Mouse (Mus musculus) hindbrain, embryonic 16.5 days (tissue): Measurements from ENCODE around the gene Gm44805. TPM values are rescaled to one million over a fixed set of nuclear protein-coding genes. Genes with fewer than 3 reads are reported as not detected.

Experiments used
- ATAC-seq: fragments of 200-750 bp; cut with Nextera tagmentation; 2 replicates; pipeline ENCODE4 v1.8.0; 2017; ENCODE audit warnings: moderate TSS enrichment, moderate library complexity
- H3K27ac ChIP-seq: fragments of 300-500 bp; sonication (generic); 2 replicates; pipeline ENCODE4 v1.5.1; 2014; ENCODE audit warnings: low read depth, mild to moderate bottlenecking, control low read depth, low read length, moderate library complexity
- H3K27me3 ChIP-seq: fragments of 300-500 bp; sonication (generic); replicated peaks from 2 replicates; pipeline ENCODE4 v1.6.1; 2014; ENCODE audit warnings: low read length; ENCODE audit not compliant: control insufficient read depth, insufficient read depth
- H3K36me3 ChIP-seq: fragments of 300-500 bp; sonication (generic); 2 replicates; pipeline ENCODE4 v1.6.1; 2014; ENCODE audit warnings: mild to moderate bottlenecking, low read length, moderate library complexity, mixed read lengths; ENCODE audit not compliant: control insufficient read depth, insufficient read depth
- H3K4me1 ChIP-seq: fragments of 300-500 bp; sonication (generic); 2 replicates; pipeline ENCODE4 v1.6.1; 2014; ENCODE audit warnings: low read depth, low read length; ENCODE audit not compliant: control insufficient read depth, insufficient read depth
- H3K4me2 ChIP-seq: fragments of 300-500 bp; sonication (generic); 2 replicates; pipeline ENCODE4 v1.6.1; 2014; ENCODE audit warnings: mild to moderate bottlenecking, low read length, control low read depth, moderate library complexity
- H3K4me3 ChIP-seq: fragments of 300-500 bp; sonication (generic); 2 replicates; pipeline ENCODE4 v1.5.1; 2014; ENCODE audit warnings: mild to moderate bottlenecking, low read length, control low read depth, moderate library complexity
- H3K9ac ChIP-seq: fragments of 300-500 bp; sonication (generic); 2 replicates; pipeline ENCODE4 v1.6.1; 2014; ENCODE audit warnings: low read depth, mild to moderate bottlenecking, control low read depth, low read length, moderate library complexity
- H3K9me3 ChIP-seq: fragments of 300-500 bp; sonication (generic); 2 replicates; pipeline ENCODE4 v1.6.1; 2014; ENCODE audit warnings: mild to moderate bottlenecking, low read length, moderate library complexity; ENCODE audit not compliant: control insufficient read depth
- WGBS: fragments of 180-500 bp; shearing (Covaris S2); extraction: QIAGEN DNeasy Blood & Tissue Kit; methylation state at CpG from one replicate; pipeline ENCODE4 v1.1.7; 2014; 5-methylcytosine and 5-hydroxymethylcytosine counted together
- polyA plus RNA-seq: library from polyadenylated mRNA; unstranded; fragments of >200 nt; fragmentation: Nextera tagmentation; extraction: Ambion mirVana; gene quantifications from 2 replicates; pipeline ENCODE4 v1.2.1, GENCODE M21; 2015

Gm44805 gene
- polyA plus RNA-seq, 1 experiment from 2014 or later, result not detected

DNA sequence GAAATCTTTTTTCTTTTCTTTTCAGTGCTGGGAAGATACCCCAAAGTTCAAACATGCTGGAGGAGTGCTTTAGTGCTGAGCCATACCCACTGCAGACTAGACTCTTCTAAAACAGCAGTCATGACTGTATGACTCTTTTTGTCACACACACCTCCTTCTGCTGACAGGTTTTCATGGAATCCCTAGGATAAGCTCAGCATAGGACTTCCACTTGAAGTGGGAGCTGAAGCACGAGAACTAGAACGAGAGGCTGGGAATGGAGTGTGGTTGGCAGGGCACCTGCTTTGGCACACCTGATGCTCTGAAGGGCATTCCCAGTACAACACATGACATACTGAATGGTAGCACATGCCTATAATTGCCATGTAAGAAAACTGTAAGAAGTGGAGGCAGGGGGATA, 28.6 kb downstream of the Gm44805 start:
- peaks cover 19% of the 10 kb centered on the region for H3K36me3 ChIP-seq
- H3K4me2 ChIP-seq, result no peak overlapping the region
- H3K27ac ChIP-seq, result no peak overlapping the region
- H3K9me3 ChIP-seq, result no peaks in the 10 kb centered on the region
- WGBS, result 96% methylated on average over 2 of the region's 2 CpGs
- H3K9ac ChIP-seq, result no peak overlapping the region
- H3K4me1 ChIP-seq, result no peaks in the 10 kb centered on the region
- H3K4me3 ChIP-seq, result no peak overlapping the region
- no peak for ATAC-seq
- no peaks in the 10 kb centered on the region for H3K27me3 ChIP-seq

DNA sequence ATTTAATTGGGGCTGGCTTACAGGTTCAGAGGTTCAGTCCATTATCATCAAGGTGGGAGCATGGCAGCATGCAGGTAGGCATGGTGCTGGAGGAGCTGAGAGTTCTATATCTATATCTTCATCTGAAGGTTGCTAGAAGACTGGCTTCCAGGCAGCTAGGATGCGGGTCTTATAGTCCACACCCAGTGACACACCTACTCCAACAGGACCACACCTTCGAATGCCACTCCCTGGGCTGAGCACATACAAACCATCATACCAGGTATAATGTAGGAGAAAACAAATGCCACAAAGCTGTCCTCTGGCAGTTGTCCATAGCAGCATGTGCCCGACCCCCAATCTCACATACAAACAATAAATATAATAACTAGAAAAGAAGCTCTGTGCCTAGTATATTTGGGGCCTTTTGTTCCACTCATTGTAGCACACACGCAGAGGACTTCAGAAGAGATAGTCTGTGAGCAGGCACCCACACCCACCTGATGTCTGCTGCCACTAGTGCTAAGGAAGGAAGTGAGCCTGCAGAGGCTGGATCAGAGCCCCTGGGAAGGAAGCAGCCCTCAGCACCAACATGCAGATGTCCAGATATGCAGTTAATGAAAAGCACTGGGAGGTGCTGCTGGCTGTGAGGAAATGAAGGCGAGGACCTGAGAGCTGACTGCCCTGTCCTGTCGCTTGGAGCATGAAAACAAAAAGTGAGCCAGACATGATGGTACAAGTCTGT, 30.0 kb downstream of the Gm44805 start:
- no peak for ATAC-seq
- Histone ChIP-seq H3K9me3 (no peaks in the 10 kb centered on the region), H3K4me3 (no peak overlapping the region), H3K36me3 (peaks cover 26% of the 10 kb centered on the region), H3K27ac (no peak overlapping the region), H3K4me1 (no peaks in the 10 kb centered on the region), H3K9ac (no peak overlapping the region), H3K27me3 (no peaks in the 10 kb centered on the region), H3K4me2 (no peak overlapping the region)
- 89% methylated on average over 6 of the region's 6 CpGs for WGBS

DNA sequence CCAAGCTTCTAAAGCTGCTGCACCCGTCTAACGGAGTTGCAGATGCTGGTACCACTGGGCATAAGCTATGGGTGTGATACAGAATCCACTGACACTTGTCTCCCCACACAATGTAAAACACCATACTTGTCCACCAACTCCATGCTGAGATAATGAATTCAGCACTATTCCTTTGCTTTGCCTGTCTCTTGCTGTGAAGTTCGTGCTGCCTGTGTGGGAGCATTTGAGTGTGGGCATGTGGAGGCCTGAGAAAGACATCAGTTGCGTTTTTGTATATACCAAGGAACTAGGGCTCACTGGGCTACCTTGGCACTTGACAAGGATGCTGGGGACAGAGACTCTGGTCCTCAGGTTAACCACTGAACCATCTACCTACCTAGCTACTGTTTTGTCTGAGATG, 40.0 kb downstream of the Gm44805 start:
- H3K27me3 ChIP-seq, result no peaks in the 10 kb centered on the region

DNA sequence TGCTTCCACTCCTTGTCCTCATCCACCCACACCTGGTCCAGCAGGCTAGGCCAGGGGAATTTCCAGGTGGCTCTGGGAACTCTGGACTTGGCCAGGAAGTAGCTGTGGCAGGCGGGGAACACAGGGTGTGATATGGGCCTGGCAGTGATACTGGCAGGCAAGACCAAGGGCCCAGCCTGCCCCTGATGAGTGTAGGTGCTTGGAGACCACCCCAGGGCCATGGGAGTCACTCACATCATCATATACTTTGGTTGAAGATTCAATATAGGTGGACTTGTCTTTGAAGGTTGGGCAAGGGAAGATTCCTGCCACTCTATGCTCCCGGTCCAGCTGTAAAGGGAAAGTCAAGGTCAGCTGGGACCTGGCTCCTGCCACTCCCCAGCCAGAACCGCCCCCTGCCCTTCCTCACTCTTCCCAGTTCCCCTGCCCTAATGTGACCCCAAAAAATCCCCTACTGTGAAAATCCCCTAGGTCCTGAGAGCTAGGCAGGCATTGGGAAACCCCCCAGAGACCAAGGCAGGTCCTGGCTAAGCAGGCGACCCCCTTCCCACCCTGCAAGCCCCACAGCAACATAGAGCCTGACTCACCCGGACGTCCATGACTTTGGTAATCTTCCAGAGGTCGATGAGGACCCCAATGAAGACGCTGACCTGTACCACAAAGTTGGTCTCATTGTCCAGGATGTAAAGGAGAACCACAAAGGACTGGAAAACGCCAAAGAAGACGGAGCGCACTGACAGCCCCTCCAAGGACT, 46.0 kb downstream of the Gm44805 start:
- Histone ChIP-seq H3K4me2 (no peak overlapping the region), H3K9ac (no peak overlapping the region), H3K36me3 (peaks cover 61% of the 10 kb centered on the region), H3K4me3 (no peak overlapping the region), H3K4me1 (no peaks in the 10 kb centered on the region), H3K9me3 (no peaks in the 10 kb centered on the region), H3K27me3 (no peaks in the 10 kb centered on the region), H3K27ac (no peak overlapping the region)
- ATAC-seq, result no peak
- WGBS, result 90% methylated on average over 11 of the region's 11 CpGs

More for the DNA sequence above, 40.0 kb downstream of the Gm44805 start:
- ATAC-seq, result no peak
- WGBS, result 88% methylated on average over 4 of the region's 4 CpGs
- Histone ChIP-seq H3K36me3 (peaks cover 58% of the 10 kb centered on the region), H3K4me3 (no peak overlapping the region), H3K4me1 (no peaks in the 10 kb centered on the region), H3K27ac (no peak overlapping the region), H3K4me2 (no peak overlapping the region), H3K9me3 (no peaks in the 10 kb centered on the region), H3K9ac (no peak overlapping the region)

DNA sequence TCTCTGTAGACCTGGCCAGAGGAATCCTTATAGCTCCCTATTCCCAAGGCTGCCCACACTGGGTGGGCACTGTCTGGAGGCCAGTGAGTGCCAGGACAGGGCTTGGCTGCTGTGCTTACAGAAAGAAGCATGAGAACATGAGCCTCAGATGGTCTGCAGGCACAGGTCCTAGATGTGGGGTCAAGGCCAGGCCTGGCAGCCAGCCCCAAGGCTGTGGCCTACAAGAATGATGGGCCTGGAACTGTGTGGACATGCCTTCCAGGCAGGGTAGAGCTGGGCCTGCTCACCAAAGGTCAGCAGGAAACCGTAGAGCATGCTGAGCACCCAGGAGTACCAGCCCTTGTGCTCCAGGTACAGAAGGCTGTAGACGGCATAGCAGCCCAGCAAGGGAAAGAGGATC, 46.6 kb downstream of the Gm44805 start:
- Histone ChIP-seq H3K9me3 (no peaks in the 10 kb centered on the region), H3K4me2 (no peak overlapping the region), H3K36me3 (peaks cover 61% of the 10 kb centered on the region), H3K4me3 (no peak overlapping the region), H3K27ac (no peak overlapping the region), H3K9ac (no peak overlapping the region), H3K27me3 (no peaks in the 10 kb centered on the region), H3K4me1 (no peaks in the 10 kb centered on the region)
- 96% methylated on average over 2 of the region's 2 CpGs for WGBS
- ATAC-seq, result no peak

DNA sequence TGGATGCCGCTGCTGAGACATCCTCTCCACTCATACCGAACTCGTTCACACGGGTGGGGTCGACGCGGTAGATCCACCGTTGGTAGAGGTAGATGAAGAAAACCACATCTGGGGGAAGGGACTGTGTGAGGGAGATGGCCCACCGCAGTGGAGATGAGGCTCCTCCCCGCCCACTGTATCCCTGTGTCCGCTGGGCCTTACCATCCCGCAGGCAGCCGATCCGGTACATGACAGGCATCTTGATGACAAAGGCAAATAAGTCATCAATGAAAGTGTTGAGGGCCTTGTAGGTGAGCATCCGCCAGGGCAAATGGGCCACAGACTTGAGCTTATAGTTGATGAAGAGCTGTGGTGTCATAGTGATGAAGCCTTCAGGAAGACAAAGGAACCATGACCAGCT, 47.4 kb downstream of the Gm44805 start:
- WGBS, result 95% methylated on average over 15 of the region's 15 CpGs

DNA sequence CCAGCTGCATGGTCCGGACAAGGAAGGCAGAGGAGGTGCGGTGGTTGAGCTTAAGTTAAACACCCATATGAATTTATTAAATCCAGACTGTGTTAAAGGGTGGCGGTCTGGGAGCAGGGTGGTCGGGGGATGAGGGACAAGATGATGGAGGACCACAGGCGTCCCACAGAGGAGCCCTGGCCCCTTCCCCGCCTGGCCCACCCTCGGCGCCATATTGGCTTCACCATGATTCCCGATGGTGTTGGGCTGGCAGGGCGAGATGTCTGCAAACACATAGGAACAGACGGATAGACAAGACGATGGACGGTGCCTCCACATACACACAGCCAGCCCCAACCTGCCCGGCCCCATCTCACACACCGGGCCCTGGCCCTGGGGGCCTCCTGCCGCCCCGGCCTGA, 48.0 kb downstream of the Gm44805 start:
- no peak overlapping the region for H3K4me2 ChIP-seq
- no peak overlapping the region for H3K27ac ChIP-seq
- H3K4me1 ChIP-seq, result no peaks in the 10 kb centered on the region; the same call in 1 of the 2 replicates
- no peak overlapping the region for H3K9ac ChIP-seq
- no peak overlapping the region for H3K4me3 ChIP-seq
- H3K36me3 ChIP-seq, result peaks cover 49% of the 10 kb centered on the region
- no peak for ATAC-seq
- H3K9me3 ChIP-seq, result no peaks in the 10 kb centered on the region
- no peaks in the 10 kb centered on the region for H3K27me3 ChIP-seq
- 94% methylated on average over 17 of the region's 17 CpGs for WGBS

More for the DNA sequence above, 47.4 kb downstream of the Gm44805 start:
- H3K4me2 ChIP-seq, result no peak overlapping the region
- no peak overlapping the region for H3K27ac ChIP-seq
- no peak overlapping the region for H3K4me3 ChIP-seq
- H3K9me3 ChIP-seq, result no peaks in the 10 kb centered on the region
- H3K36me3 ChIP-seq, result peaks cover 54% of the 10 kb centered on the region
- H3K27me3 ChIP-seq, result no peaks in the 10 kb centered on the region
- H3K4me1 ChIP-seq, result no peaks in the 10 kb centered on the region
- ATAC-seq, result no peak
- no peak overlapping the region for H3K9ac ChIP-seq

DNA sequence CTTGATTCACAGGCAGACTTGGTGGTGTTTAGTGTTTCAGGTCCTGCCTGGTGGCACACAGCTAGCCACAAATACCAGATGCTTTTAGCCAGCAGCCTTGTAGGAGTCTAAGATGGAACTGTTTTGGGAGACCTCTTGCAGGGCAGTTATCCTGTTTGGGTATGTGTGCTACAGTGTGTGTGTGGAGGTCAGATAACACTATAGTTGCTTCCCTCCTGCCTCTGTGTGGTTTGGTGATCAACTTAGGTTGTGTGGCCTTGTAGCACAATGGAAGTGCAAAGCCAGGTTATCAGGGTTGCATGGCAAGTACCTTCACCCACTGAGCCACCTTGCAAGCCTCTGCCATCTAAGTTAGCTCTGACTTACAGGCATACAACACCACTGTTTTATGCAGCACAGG, 48.5 kb downstream of the Gm44805 start:
- H3K27me3 ChIP-seq, result no peaks in the 10 kb centered on the region
- H3K36me3 ChIP-seq, result peaks cover 44% of the 10 kb centered on the region
- H3K4me3 ChIP-seq, result no peak overlapping the region
- H3K9ac ChIP-seq, result no peak overlapping the region
- no peak overlapping the region for H3K27ac ChIP-seq
- H3K4me1 ChIP-seq, result no peaks in the 10 kb centered on the region; the same call in 1 of the 2 replicates
- no peak for ATAC-seq
- H3K9me3 ChIP-seq, result no peaks in the 10 kb centered on the region
- H3K4me2 ChIP-seq, result no peak overlapping the region

DNA sequence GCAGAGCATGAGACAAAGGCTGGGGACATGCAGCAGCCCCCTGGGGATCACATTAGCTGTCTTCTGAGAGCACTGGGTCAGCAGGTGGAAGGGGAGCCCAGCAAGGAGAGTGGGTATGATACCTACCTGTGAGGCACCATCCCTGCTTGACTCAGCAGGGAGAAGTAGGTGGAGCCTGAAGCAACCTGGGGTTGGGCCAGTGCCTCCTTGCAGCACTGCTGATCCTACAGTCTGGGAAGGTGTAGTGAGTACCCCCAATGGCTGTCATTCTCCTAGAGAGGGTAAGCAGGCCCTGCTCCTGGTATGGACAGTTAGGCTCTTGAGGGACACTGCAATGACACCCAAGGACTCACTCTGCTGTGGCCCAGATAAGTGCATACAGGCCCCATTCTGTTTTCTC, 48.9 kb downstream of the Gm44805 start:
- Histone ChIP-seq H3K9me3 (no peaks in the 10 kb centered on the region), H3K4me1 (no peaks in the 10 kb centered on the region; the same call in 1 of the 2 replicates), H3K4me3 (no peak overlapping the region), H3K27ac (no peak overlapping the region), H3K4me2 (no peak overlapping the region), H3K27me3 (no peaks in the 10 kb centered on the region), H3K36me3 (peaks cover 40% of the 10 kb centered on the region), H3K9ac (no peak overlapping the region)
- no peak for ATAC-seq
